Mouse (Mus musculus) large intestine, adult 2 months (tissue): ENCODE results near the gene Thra. TPM values are rescaled to one million over a fixed set of nuclear protein-coding genes. Genes with fewer than 3 reads are reported as not detected.

ENCODE experiments used
- polyA plus RNA-seq: library from polyadenylated mRNA; depleted of rRNA; stranded (reverse); fragments of >200 nt; gene quantifications from 2 replicates; pipeline ENCODE4 v1.2.3, GENCODE M21; 2012; rRNA removed

The Thra gene
- polyA plus RNA-seq, 1 experiment = 55.9 TPM

Other genes starting within 250 kb of the Thra start
- gene Ikzf3, start 194.6 kb upstream of the Thra start, polyA plus RNA-seq = 8.1 and 15.1 TPM in 2 replicates
- 0.31 and 0.78 TPM in 2 replicates for gene Zpbp2, start 189.5 kb upstream of the Thra start, polyA plus RNA-seq
- 45.7 and 70.2 TPM in 2 replicates for gene Ormdl3, start 153.3 kb upstream of the Thra start, polyA plus RNA-seq
- not detected in 2 replicates for gene Lrrc3c, start 142.3 kb upstream of the Thra start, polyA plus RNA-seq
- not detected in 2 replicates for gene Gm12355, start 115.0 kb upstream of the Thra start, polyA plus RNA-seq
- gene Gsdma3, start 114.3 kb upstream of the Thra start, polyA plus RNA-seq = not detected in 2 replicates
- gene Gsdma2, start 93.9 kb upstream of the Thra start, polyA plus RNA-seq = 0.89 and 1.8 TPM in 2 replicates
- 0.41 and 0.51 TPM in 2 replicates for gene Gsdma, start 76.3 kb upstream of the Thra start, polyA plus RNA-seq
- gene Psmd3, start 58.1 kb upstream of the Thra start, polyA plus RNA-seq = 186 and 196 TPM in 2 replicates
- not detected in 2 replicates for gene Csf3, start 39.4 kb upstream of the Thra start, polyA plus RNA-seq
- gene Med24, start 11.2 kb upstream of the Thra start, polyA plus RNA-seq = 43.2 and 50.8 TPM in 2 replicates
- 32.0 and 71.6 TPM in 2 replicates for gene Nr1d1, start 34.7 kb downstream of the Thra start, polyA plus RNA-seq
- gene Msl1, start 54.9 kb downstream of the Thra start, polyA plus RNA-seq = 22.1 and 32.3 TPM in 2 replicates
- gene Casc3, start 64.3 kb downstream of the Thra start, polyA plus RNA-seq = 21.1 and 23.8 TPM in 2 replicates
- gene Rapgefl1, start 96.1 kb downstream of the Thra start, polyA plus RNA-seq = 29.2 and 37.4 TPM in 2 replicates
- 9.9 and 13.8 TPM in 2 replicates for gene Wipf2, start 123.0 kb downstream of the Thra start, polyA plus RNA-seq
- 2.4 and 2.7 TPM in 2 replicates for gene Cdc6, start 167.2 kb downstream of the Thra start, polyA plus RNA-seq
- gene Rara, start 187.2 kb downstream of the Thra start, polyA plus RNA-seq = 24.8 and 31.8 TPM in 2 replicates
- gene Gjd3, start 242.4 kb downstream of the Thra start, polyA plus RNA-seq = 1.1 and 1.4 TPM in 2 replicates